Mouse (Mus musculus): ENCODE results near the gene Slc9a1.

Gene Slc9a1

DNA sequence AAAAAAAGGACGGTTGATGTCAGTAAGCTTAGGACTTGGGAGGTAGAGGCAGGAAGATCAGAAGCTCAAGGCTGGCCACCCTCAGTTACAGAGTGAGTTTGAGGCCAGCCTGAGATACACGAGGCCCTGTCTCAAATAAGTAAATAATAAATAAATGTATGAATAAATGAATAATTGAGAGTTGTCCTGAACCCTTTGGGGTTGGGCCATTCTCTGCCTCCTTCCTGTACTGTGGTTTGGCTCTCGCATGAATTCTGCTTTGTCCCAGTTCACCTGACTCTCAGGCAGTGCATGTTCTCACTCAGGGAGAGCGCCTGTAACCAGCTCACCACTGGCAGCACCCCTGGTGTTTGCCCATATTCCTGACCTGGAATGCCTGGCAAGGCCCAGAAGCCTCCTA is 4.5 kb downstream of the Slc9a1 start:
- no peak for DNase-seq (ENCODE audit: low spot score)

- DNase-seq (ENCODE audit: low spot score): no peak
These were observed 6.5 kb downstream of the Slc9a1 start for GRCm38 (mm10) chr4:133375812-133376577.

GRCm38 (mm10) chr4:133378236-133379045 is 8.9 kb downstream of the Slc9a1 start:
- peak; percentile 62 for DNase-seq (ENCODE audit: low spot score)

DNA sequence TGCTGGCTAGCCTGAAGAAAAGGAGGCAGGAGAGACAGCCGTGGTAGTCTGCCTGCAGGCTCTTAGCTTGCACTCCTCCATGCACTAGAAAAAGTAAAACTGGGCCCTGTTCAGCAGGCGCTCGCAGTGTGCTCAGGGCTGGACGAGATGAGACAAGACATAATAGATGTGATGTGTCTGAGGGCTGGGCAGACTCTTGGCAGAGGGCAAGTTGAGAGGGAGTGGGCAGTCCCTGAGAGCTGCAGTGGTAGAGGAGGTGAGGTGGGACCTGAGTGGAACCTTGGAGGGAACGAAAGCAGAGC is 9.5 kb downstream of the Slc9a1 start:
- DNase-seq (ENCODE audit: low spot score): no peak

- no peak for DNase-seq (ENCODE audit: low spot score)
These were observed 10.4 kb downstream of the Slc9a1 start for GRCm38 (mm10) chr4:133379861-133380260.

DNA sequence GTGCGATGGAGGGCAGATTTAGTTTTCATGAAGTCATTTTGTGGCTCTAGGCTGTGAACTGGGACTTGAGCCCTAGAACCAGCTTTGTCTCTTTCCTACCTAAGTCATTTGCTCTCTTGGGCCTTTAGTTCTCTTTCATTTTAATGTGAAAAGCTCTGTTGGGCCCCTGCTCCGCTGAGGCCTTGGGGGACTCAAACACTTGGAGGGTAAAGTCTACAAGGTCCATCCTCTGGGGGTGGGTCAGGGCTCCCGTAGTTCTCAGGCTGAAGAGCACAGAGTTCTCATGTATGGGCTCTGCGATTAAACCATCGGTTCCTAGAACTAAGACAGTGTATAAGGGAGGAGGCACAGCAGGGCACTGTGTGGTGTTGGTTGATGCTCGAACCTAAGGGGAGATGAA is 11.0 kb downstream of the Slc9a1 start:
- no peak for DNase-seq (ENCODE audit: low spot score)

- no peak for DNase-seq (ENCODE audit: low spot score)
These were observed 11.6 kb downstream of the Slc9a1 start for GRCm38 (mm10) chr4:133381141-133381540.

- DNase-seq (ENCODE audit: low spot score): no peak
These were observed 16.7 kb downstream of the Slc9a1 start for GRCm38 (mm10) chr4:133386061-133386797.

DNA sequence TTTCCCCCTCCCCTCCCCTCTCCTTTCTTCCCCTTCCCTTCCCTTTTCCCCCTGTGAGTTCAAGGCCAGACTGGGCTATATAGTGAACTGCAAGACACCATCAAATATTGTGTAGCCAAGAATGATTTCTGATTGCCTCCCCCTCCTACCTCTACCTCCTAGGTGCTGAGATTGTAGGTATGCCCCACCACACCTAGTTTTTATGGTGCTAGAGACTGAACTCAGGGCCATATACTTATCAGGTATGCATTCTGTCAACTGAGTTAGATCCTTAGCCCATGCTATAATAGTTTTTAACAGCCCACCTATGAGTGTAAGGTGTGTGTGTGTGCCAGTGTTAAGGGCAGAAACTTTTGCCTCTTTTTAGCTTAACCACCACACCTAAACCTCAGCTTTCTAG is 17.5 kb downstream of the Slc9a1 start:
- no peak for DNase-seq (ENCODE audit: low spot score)

DNA sequence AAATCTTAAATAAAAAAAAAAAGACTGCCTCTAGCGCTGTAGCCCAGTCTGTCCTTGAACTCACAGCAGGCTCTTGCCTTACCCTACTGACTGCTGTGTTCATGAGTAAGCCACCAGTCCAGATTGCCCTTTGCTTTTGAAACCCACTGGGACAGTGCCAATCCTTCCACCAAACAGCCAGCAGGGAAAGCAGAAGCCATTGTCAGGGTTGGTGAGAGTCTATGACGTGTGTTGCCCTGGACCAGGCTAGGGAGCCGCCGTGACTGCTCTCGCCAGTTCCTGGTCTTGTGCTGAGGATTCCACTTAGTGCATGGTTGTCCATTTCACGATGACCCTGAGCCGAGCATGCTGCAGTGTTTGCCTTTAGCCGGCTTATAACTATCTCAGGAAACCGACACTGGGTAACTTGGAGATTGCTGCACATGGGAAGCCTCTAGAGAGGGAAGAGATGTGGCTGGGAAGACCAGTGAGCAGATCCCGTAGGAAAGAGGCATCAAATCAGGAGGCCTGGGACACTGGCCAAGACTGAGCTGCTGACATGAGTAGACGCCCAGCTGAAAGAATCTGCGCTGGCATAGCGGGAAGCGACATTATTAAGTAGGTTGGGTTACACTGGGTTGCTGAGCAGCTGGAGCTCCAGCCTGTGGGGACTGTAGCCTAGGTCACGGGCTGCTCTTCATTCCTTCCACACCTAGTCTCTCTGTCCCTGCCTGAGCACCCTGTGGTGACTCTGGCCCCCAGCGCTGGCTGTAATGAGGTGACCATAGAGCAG is 19.5 kb downstream of the Slc9a1 start:
- DNase-seq (ENCODE audit: low spot score): no peak

GRCm38 (mm10) chr4:133390042-133390441 is 20.5 kb downstream of the Slc9a1 start:
- DNase-seq (ENCODE audit: low spot score): no peak

- no peak for DNase-seq (ENCODE audit: low spot score)
These were observed 21.1 kb downstream of the Slc9a1 start for GRCm38 (mm10) chr4:133390585-133390984.

GRCm38 (mm10) chr4:133391185-133392040 is 21.9 kb downstream of the Slc9a1 start:
- no peak for DNase-seq (ENCODE audit: low spot score)

- no peak for DNase-seq (ENCODE audit: low spot score)
These were observed 25.6 kb downstream of the Slc9a1 start for GRCm38 (mm10) chr4:133394981-133395573.

- no peak for DNase-seq (ENCODE audit: low spot score)
These were observed 26.6 kb downstream of the Slc9a1 start for GRCm38 (mm10) chr4:133396079-133396478.

GRCm38 (mm10) chr4:133397299-133397698 is 27.8 kb downstream of the Slc9a1 start:
- no peak for DNase-seq (ENCODE audit: low spot score)

GRCm38 (mm10) chr4:133397961-133398360 is 28.5 kb downstream of the Slc9a1 start:
- DNase-seq (ENCODE audit: low spot score): no peak

DNA sequence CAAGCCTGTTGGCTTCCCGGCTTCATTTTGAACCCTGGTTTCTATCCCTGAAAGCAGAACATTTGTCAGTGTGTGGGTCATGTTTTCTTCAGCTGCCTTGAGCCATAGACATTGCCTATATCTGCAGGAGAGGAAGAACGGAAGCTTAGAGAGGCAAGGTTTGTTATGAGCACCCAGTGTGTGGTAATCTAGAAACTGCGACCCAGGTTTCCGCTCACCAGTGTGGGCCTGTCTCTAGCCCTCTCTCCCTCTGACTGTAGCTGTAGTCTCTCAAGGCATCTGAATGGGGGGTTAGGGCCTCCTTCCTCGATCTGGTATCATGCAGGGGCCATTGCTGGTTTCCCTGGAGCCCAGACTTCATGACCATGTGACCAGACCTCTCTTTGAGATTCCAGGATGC is 29.1 kb downstream of the Slc9a1 start:
- DNase-seq (ENCODE audit: low spot score): no peak

GRCm38 (mm10) chr4:133399509-133399908 is 30.0 kb downstream of the Slc9a1 start:
- no peak for DNase-seq (ENCODE audit: low spot score)

DNA sequence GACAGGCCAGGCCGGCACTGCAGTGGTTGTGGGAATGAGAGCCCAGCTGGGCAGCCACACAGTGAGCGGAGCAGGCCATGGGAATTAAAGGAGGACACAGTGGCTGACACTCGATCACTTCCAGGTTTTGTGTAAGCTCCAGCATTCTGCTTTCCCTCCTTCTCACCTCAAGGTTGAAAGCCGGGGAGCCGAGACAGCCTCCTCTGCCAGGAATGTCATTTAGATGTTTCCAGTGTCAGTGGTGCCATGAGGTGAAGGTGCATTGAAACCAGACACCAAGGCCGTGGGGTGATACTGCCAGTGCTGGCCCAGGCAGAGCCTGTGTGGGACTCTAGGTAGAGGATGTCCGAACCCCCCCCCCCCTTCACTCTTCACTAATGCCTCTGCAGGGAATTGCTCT is 30.6 kb downstream of the Slc9a1 start:
- no peak for DNase-seq (ENCODE audit: low spot score)

DNA sequence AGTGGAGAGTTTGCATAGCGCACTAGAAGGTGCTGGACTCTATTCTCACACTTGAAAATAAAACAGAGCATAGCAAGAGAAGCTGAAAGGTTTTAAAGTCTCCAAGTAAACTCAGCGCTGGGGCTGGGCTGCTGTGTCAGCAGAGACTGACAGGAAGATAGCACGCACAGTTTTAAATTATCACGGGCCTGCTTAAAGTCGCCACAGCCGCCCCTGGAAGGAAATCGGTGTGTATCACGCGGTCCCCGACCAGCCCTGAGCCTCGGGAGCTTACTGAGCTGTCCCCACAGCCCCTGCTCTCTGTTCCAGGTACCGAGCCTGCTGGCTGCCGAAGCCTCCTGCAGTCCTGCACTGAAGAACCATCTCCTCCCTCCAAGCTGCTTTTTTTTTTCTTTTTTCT is 32.5 kb downstream of the Slc9a1 start:
- peak; percentile 39 for DNase-seq (ENCODE audit: low spot score)
